Mouse (Mus musculus): ENCODE measurements around the gene Tlx2.

GRCm38 (mm10) chr6:83053136-83053960, 16.7 kb downstream of the Tlx2 start:
- TF ChIP-seq CTCF (IDR thresholded peaks at IDR 0.05; ENCODE audit: low read depth, low read length) (no peak), GATA1 (IDR thresholded peaks at IDR 0.05; ENCODE audit: borderline replicate concordance, low read length) (no peak), TAL1 (conservative IDR thresholded peaks at IDR 0.05; ENCODE audit: low read depth, low read length) (no peak)
